Mouse (Mus musculus) left cerebral cortex, postnatal 14 days (tissue): ENCODE measurements around the gene Camk2g. TPM values are rescaled to one million over a fixed set of nuclear protein-coding genes. Genes with fewer than 3 reads are reported as not detected.

Source experiments
- DNase-seq, 2 experiments: peaks; one replicate each; pipeline ENCODE4 v3.0.0; 2021 to 2022; ENCODE audit warnings: low spot score in 2 of 2, mixed read lengths in 1 of 2
- intact Hi-C: fragments of 180-260 bp; cut with DNase I; formaldehyde crosslinking; loops from one replicate; pipeline ENCODE4 v1.15.1; 2025
- total RNA-seq, 2 experiments: library from RNA; stranded (reverse); gene quantifications; 2 replicates each; pipeline ENCODE4 v1.2.3; 2021

The Camk2g gene
- total RNA-seq, 2 experiments from 2014 or later: 305 to 316 TPM

GRCm38 (mm10) chr14:20811236-20811635 lies 17.3 kb upstream of the Camk2g start:
- intact Hi-C loops: no loop called here
- DNase-seq: no peak

- DNase-seq: no peak
- intact Hi-C loops: loop anchor here (10.0 kb wide), 1 partner anchor 205 kb away; no protein-coding TSS in a partner anchor
Measured at GRCm38 (mm10) chr14:20809820-20810219, 15.9 kb upstream of the Camk2g start.

DNA sequence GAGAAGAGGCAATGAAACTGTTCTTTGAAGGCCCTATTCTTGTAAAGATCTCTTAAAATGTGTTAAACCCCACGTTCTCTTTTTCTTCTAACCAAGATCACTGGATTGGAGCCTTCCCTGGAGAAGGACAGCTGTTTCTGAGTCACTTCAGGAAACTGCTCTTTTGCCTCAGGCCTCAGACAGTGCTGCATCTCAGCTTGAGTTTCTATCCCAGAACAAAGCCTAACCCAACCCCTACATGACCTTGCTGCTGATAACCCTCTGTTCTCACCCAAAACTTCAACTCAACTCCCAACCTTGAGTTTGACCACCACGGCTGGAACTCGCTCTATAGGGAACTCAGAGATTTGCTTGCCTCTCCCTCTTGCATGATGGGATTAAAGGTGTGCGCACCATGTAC lies 15.5 kb upstream of the Camk2g start:
- intact Hi-C loops: loop anchor here (10.0 kb wide), 1 partner anchor 205 kb away; no protein-coding TSS in a partner anchor
- DNase-seq: no peak

DNA sequence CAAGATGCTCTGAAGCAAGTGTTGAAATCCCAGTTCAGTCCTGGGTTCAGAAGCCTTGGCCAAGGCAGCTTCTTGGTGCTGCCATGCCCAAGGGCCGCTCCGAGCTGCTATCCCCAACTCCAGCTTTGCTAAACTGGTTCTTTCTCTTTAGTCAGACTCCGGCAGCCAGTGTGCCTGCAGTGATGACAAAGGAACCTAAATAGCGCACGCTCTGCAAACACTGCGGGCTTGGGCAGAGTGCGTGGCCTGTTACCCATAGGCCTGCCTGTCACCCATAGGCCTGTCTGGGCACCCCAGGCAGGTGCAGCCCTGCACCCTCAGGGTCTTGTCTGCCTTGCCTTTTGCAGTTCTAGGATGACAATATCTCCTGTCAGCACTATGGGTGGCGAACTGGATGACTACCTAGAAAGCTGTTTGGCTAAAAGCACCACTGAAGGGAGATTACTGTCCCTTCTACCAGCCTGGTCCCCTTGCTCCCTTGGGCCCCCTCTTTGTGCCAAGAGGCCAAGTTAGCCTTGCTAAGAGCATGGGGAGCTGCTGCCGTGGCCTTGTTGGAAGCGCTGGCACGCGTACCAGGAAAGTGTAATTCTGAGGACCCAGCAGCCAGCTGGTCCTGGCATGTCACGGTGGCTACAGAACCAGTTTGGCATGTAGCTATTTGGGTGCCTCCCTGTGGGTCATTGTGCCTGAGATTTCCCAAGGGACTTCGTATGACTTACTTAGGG lies 12.4 kb upstream of the Camk2g start:
- no peak for DNase-seq

DNA sequence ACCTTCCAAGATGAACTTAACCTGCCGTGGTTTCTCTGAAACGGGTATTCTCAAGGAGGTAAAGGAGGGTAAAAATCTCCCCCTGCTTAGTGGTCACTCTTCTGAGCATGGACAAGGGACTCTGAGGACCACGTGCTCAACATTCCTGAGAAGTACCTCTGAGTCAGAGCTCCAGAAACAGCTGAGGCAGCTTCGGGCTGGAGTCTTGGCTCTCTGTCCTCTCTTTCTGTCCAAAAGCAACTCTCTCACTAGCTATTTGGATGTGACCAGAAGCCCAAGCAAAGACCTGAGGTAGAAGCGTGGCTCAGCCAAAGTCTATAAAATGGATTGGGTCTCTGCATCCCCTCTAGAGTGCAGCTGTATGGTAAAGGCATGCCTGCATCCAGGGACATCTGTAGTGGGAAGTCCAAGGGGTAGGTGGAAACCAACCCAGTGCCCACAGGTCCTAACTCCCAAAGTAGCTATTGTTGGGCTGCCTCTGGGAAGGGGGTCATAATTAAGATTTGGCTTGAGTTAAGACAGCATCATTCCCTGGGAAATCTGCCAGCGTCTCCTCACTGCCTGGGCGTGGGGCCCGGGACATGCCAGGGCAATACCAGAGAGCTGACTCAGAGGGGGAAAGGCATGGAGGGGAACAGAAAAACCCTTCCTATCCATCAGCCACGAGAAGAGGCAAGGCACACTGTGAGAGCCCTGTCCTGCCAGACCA lies 11.2 kb upstream of the Camk2g start:
- intact Hi-C loops: loop anchor here (10.0 kb wide), 1 partner anchor 210 kb away; no protein-coding TSS in a partner anchor

More for the DNA sequence above, 12.4 kb upstream of the Camk2g start:
- intact Hi-C loops: loop anchor here (10.0 kb wide), 1 partner anchor 209 kb away; no protein-coding TSS in a partner anchor

DNA sequence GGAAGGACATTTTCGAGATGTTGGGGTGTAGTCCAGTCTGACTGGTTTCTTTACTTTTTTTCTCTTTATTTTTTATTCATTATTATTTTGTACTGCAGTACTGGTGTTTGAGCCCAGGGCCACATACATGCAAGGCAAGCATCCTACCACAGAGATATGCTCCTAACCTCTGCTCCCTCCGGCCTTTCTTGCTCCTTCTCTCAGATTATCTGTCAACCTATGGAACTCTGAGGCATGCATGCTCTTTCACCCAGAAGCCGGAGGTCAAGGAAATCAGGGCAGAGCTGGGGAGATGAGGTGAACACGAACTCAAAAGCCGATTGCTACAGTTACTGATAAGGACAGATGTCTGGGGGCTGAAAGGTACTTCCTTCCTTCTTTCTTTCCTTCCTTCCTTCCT lies 10.6 kb upstream of the Camk2g start:
- intact Hi-C loops: loop anchor here (10.0 kb wide), 1 partner anchor 210 kb away; no protein-coding TSS in a partner anchor
- DNase-seq: no peak

More for the DNA sequence above, 11.2 kb upstream of the Camk2g start:
- peak; percentile 66 to 76 for DNase-seq

DNA sequence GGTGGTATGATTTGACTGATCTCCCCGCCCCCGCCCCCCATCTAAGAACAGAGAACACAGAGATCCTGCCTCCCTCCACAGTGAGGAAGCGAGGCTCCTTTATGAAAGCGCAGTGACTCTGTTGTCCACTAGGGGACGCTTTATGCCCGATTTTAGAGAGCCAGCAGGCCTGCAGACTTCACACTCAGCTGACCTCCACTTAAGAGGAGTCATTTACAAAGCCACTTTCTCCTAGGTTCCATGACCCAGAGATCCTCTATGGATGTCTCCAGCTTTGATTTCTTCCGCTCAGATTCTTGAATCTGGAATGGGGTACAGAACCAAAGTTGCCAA lies 9.7 kb upstream of the Camk2g start:
- peak; percentile 72 to 85 for DNase-seq
- intact Hi-C loops: loop anchor here (1.0 to 10.0 kb wide), 2 partner anchors 70 to 211 kb away; no protein-coding TSS in a partner anchor

GRCm38 (mm10) chr14:20802926-20803605 lies 9.2 kb upstream of the Camk2g start:
- no peak for DNase-seq
- intact Hi-C loops: loop anchor here (1.0 to 10.0 kb wide), 2 partner anchors 70 to 212 kb away; no protein-coding TSS in a partner anchor

- intact Hi-C loops: no loop called here
Measured at GRCm38 (mm10) chr14:20798761-20799160, 4.9 kb upstream of the Camk2g start.

DNA sequence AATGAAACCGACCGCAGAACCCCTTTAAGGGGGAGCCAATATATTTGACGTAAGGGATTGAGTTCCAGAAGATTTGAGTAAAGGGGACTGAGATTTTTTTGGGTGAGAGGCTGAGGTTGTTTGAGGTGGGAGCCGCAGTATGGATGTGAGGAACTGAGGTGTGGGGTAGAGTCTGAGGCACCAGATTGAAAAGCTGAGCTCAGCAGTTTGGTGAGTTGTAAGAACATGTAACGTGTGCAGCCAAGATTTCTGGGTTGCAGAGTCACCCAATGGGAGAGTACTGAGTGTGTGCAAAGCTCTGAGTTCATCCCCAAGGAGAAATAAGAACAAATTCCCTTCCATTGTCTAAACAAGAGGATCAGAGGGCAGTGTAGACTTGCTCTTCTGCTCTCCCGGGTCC lies 4.4 kb upstream of the Camk2g start:
- DNase-seq: no peak
- intact Hi-C loops: no loop called here

More at GRCm38 (mm10) chr14:20798761-20799160, 4.9 kb upstream of the Camk2g start:
- peak; percentile 86 to 89 for DNase-seq

GRCm38 (mm10) chr14:20796643-20797042 lies 2.8 kb upstream of the Camk2g start:
- intact Hi-C loops: no loop called here
- DNase-seq: peak in 1 of 2 experiments; percentile 45

- no peak for DNase-seq
- intact Hi-C loops: no loop called here
Measured at GRCm38 (mm10) chr14:20796170-20796569, 2.3 kb upstream of the Camk2g start.

- intact Hi-C loops: no loop called here
- DNase-seq: no peak
Measured at GRCm38 (mm10) chr14:20795423-20796152, 1.7 kb upstream of the Camk2g start.

GRCm38 (mm10) chr14:20794589-20794988 lies 701 bp upstream of the Camk2g start:
- intact Hi-C loops: no loop called here

GRCm38 (mm10) chr14:20792922-20793757 lies 748 bp downstream of the Camk2g start:
- intact Hi-C loops: no loop called here
- no peak for DNase-seq

More at GRCm38 (mm10) chr14:20794589-20794988, 701 bp upstream of the Camk2g start:
- DNase-seq: no peak

GRCm38 (mm10) chr14:20792243-20792921 lies 1.5 kb downstream of the Camk2g start:
- DNase-seq: peak in 1 of 2 experiments; percentile 38
- intact Hi-C loops: no loop called here

DNA sequence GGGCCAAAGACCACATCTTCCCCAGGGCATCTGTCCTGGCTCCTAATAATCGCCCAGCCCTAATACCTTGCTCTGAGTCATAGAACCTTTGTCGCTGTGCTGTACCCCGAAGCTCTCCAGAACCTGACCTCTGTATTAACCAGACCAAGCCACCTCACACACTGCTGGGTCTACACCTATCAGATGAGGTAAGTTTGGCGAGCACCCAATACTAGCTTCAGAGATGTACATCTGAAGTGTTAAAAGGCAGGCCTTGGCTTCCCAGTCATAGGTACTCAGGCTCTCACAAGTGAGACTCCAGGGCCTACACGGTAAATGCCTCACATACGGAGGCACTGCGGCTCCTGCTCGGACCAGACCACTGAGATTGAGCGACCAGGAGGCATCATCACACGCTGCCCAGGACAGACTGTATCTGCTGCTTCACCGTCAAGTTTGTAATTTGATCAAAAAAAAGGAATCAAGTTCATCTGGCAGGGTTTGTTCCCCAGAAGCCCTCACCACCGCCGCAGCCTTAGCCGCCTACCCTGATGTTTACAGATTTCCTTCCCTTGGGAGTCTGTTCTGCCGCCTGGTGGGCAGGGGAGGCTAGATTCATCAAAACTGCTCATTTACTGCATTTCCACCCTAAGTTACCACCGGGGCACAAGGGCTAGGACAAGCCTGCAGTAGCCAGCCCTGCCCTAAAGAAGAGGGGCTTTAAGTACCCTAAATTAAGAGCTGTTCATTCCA lies 2.2 kb downstream of the Camk2g start:
- intact Hi-C loops: loop anchor here (1.0 kb wide), 1 partner anchor 23 kb away; no protein-coding TSS in a partner anchor
- DNase-seq: no peak
